Mouse (Mus musculus) macrophage (primary cell): ENCODE data around the gene Magi1. TPM values are rescaled to one million over a fixed set of nuclear protein-coding genes. Genes with fewer than 3 reads are reported as not detected.

ENCODE experiments used
- H3K27ac ChIP-seq: fragments of 350-480 bp; formaldehyde crosslinking; 2 replicates; pipeline ENCODE4 v1.9.0; 2021
- H3K36me3 ChIP-seq: fragments of 350-480 bp; formaldehyde crosslinking; 2 replicates; pipeline ENCODE4 v1.9.0; 2021; ENCODE audit errors: inconsistent target
- H3K4me3 ChIP-seq: fragments of 350-480 bp; formaldehyde crosslinking; 2 replicates; pipeline ENCODE4 v1.9.0; 2021; ENCODE audit errors: inconsistent target
- H3K79me2 ChIP-seq: fragments of 350-480 bp; formaldehyde crosslinking; 2 replicates; pipeline ENCODE4 v1.9.0; 2021; ENCODE audit errors: inconsistent target
- WGBS: methylation state at CpG from one replicate; pipeline ENCODE4 v1.1.7; 2026; ENCODE audit warnings: inconsistent platforms; ENCODE audit not compliant: missing documents; 5-methylcytosine and 5-hydroxymethylcytosine counted together
- polyA plus RNA-seq: library from polyadenylated mRNA; stranded (reverse); fragments of 250-400 nt; gene quantifications from 3 replicates; pipeline ENCODE4 v1.2.4, GENCODE M21; 2018; ENCODE audit warnings: inconsistent platforms

The Magi1 gene
- polyA plus RNA-seq, 1 experiment from 2014 or later: 0.14 TPM

DNA sequence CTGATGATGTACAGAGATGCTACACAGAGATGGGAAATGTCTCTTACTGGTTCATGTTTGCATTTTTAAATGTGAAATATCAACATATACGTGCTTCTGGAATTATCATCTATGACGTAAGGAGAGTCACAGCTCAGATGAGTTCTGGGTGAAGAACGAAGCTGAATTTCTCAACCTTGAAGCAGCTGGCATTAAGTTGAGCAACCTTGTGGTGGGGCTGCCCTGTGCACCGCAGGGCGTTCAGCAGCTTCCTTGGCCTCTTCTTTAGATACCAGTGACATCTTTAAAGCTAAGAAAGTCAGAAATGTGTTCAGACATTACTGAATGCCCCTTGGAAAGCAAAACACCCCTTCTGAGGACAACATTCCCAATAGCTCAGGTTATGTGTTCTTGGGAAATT lies 656.5 kb downstream of the Magi1 start:
- Histone ChIP-seq H3K36me3 (no peaks in the 10 kb centered on the region), H3K4me3 (no peak overlapping the region), H3K27ac (no peak overlapping the region), H3K79me2 (no peaks in the 10 kb centered on the region)
- 67% methylated on average over 5 of the region's 5 CpGs for WGBS

Other genes starting within 250 kb of the Magi1 start
- 3.0 to 7.6 TPM (median 5.3 TPM) in 3 replicates for gene Slc25a26, start 216.4 kb upstream of the Magi1 start, polyA plus RNA-seq